Mouse (Mus musculus): ENCODE data around the gene 2310057J18Rik.
"Not testable (repeated sequence)": the region's sequence is repeated elsewhere in the genome, so short reads cannot be mapped to it uniquely, and the experiment has no call there.

2310057J18Rik gene

DNA sequence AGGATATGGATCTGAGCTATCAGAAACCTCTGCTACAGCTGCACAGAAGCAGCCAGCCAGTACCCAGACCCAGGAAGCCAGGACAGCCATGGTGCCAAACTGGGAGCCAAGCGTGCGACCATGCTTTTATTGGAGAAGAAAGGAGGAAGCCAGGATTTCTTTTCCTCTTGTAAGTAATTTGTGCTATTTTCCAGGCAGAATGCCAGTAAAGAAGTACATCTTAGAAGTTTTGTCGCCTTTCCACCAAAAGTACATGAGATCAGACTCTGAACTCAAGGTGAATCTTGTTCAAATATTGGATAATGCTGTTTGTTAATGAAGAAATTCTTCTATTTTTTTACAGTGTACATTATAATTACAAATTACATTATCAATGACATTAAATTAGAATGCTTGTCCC lies at the start of gene 2310057J18Rik:
Gene 2310057J18Rik (minus strand): TSS at position 101 of the 400 bp plus-strand sequence.
- DNase-seq (ENCODE audit: low spot score), result no peak

DNA sequence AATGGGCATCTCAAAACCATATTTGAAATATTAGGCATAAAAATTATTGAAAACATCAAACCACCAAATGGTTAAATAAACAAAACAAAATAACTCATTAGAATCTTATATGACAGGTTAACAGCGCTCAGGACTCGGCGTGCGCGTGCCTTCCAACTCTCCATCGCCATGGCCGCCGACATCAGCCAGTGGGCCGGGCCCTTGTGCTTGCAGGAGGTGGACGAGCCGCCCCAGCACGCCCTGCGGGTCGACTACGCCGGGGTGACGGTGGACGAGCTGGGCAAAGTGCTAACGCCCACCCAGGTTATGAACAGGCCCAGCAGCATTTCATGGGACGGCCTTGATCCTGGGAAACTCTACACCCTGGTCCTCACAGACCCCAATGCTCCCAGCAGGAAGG lies 43.9 kb upstream of the 2310057J18Rik start:
- not testable (repeated sequence) for DNase-seq (ENCODE audit: low spot score)

DNA sequence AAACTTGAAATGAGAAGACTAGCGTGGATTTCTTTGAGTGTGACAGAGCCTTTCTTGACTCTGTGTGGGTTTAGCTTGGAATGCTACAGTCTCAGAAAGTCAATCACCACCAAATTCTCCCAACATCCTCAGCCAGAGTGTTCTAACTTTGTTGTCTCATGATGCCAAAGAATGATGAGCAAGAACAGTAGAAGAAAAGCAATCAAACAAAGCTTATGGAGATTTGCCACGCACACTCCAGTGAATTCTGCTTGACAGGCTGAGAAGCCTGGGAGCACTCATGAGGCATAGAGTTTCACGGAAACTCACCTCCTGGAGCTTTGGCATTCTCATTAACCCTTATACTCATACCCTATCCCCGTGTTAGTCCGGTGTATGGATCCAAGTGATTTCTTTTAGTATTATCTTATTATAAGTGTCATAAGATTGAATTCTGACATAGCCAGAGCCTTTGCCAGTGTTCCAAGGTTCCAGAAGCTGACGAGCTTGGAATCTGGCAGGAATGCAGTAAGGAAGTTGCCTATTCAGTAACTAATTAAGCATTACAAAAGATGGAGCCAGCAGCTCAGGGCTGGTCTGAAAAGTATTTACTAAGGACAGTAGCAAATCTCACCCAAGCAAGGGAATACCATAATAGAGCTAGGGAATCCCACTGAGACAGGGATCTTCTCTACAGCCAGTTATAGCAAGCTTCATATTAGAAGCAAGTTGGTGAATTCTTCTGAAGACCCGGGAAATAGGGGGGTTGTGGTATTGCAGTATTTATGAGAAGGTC lies 33.6 kb upstream of the 2310057J18Rik start:
- DNase-seq (ENCODE audit: low spot score), result no peak

DNA sequence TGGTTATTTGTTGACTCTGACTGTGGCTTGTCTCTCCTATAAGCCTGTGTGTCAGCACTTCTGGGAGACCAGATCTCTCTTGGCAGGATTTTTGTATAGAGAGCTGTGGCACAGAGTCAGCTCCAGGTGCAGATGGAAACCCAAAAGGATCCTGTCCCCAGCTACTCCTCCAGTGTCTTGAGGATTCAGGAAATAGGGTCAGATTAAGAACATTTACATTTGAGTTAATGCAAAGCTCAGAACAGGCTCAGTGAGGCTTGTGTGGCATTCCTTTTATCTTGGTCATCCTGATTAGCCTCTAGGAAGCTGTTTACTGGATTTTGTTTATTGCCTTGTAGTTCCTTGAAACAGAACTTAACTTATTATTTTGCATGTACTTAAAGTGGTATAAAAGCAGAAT lies 11.7 kb upstream of the 2310057J18Rik start:
- DNase-seq (ENCODE audit: low spot score), result no peak

- DNase-seq (ENCODE audit: low spot score), result no peak
These were observed 2.9 kb upstream of the 2310057J18Rik start for GRCm38 (mm10) chr10:28988990-28989389.

- no peak for DNase-seq (ENCODE audit: low spot score)
These were observed 17.9 kb downstream of the 2310057J18Rik start for GRCm38 (mm10) chr10:28968189-28968588.

GRCm38 (mm10) chr10:28955138-28955537 lies 31.0 kb downstream of the 2310057J18Rik start:
- peak; percentile 19 for DNase-seq (ENCODE audit: low spot score)

DNA sequence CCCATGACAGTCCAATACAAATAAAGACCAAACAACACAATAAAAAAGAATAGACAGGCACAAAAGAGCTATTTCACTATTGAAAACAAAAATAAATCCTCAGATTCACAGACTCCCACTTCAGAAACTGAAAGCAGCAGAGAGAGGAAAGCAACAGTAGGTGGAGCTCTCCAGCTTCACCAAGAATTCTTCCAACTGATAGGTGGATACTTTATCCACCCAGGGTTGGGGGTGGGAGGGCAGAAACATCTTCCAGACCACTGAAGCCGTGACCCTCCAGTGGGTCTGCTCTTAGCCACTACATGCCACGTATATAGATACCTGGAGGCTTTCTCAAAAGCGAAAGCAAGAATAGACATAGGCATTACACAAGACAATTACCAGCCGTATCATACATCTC lies 31.6 kb downstream of the 2310057J18Rik start:
- DNase-seq (ENCODE audit: low spot score), result no peak

All from urinary bladder, postnatal 25 days (tissue).